Mouse (Mus musculus): ENCODE measurements around the gene Rap2a.

DNA sequence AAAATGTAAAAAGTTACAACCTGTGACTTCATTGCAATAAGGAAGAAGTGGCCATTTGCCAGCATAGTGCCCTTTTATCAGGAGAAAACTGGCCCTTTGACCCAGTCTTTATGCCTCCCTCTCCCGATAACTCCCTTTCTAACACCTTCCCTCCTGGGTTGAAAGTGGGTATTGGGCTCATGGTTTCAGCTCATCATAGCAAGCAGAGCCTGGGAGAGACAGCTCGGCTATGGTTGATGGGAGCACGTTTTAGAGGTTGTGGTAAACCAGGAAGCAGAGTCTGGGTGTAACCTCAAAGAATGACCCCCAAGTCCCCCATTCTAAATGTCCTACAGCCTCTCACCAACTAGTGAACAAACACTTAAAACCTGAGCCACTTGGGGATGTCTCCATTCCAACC lies 64.7 kb downstream of the Rap2a start:
- TF ChIP-seq CTCF (IDR thresholded peaks at IDR 0.05; ENCODE audit: low read depth, low read length) (no peak), POLR2A (IDR thresholded peaks at IDR 0.05; ENCODE audit: borderline replicate concordance, low read depth, low read length) (no peak)
